Mouse (Mus musculus) stomach, postnatal 0 days (tissue): Measurements from ENCODE around the gene Ovol3.

Experiments used
- CTCF ChIP-seq: IDR thresholded peaks from 2 replicates; pipeline ENCODE4 v1.5.1; 2016; ENCODE audit warnings: antibody characterized with exemption, low read depth, mild to moderate bottlenecking, moderate library complexity
- EP300 ChIP-seq: optimal IDR thresholded peaks from 2 replicates; pipeline ENCODE3; 2016; ENCODE audit warnings: antibody characterized with exemption

DNA sequence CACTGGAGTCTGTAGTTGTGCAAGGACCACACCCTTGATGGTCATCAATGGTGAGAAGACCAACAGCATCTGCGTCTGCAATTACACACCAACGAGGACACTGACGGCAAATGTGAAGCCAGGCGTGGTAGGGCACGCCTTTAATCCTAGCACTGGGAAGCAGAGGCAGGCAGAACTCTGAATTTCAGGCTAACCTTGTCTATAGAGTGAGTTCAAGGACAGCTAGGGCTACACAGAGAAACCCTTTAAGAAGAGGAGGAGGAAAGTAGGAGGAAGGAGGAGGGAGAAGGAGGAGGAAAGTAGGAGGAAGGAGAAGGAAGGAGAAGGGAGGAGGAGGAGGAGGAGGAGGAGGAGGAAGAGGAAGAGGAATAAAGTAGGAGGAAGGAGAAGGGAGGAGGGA is 30.0 kb upstream of the Ovol3 start:
- TF ChIP-seq EP300 (no peak), CTCF (no peak)
